Mouse (Mus musculus): Measurements from ENCODE around the gene Agap2.

DNA sequence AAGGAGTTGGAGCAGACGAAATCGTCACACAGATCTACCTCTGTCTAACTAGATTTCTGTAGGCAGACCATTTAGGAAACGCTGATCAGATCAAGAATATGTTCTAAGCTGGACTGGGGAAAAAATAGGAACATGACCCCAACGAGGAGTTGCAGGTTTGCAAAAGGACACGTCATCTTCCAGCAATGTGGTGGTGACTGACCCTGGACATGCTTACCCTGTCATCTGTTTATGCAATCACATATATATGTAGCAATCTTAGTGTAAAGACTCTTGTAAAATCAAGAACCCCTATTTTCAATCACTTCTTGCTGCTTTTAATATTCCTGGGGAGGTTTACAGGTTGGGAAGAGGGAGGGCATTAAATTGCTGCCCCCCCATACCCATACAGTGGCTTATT lies 12.6 kb upstream of the Agap2 start:
- TF ChIP-seq MXI1 (IDR thresholded peaks at IDR 0.05; ENCODE audit: low read depth, low read length) (no peak), CTCF (conservative IDR thresholded peaks at IDR 0.05 in 1 of 2, IDR thresholded peaks at IDR 0.05 in 1 of 2; ENCODE audit: low read depth in 2 of 2, low read length in 2 of 2) (no peak), EP300 (IDR thresholded peaks at IDR 0.05; ENCODE audit: low read length) (no peak), USF1 (IDR thresholded peaks at IDR 0.05; ENCODE audit: low read depth, low read length) (no peak), ELF1 (IDR thresholded peaks at IDR 0.05; ENCODE audit: low read depth, low read length) (no peak)

All from CH12.LX (cell line).